Mouse (Mus musculus) c-Kit-negative CD71-positive TER-119-positive erythroid progenitor cells, embryonic 14.5 days (primary cell): ENCODE results near the gene Plekhm1.
A peak's percentile ranks its signal among the peaks of the same experiment; 100 is the strongest.
"Not testable (repeated sequence)": the region's sequence is repeated elsewhere in the genome, so short reads cannot be mapped to it uniquely, and the experiment has no call there.

Source experiments
- DNase-seq: peaks from one replicate; pipeline ENCODE4 v3.0.0-alpha.2; 2013; ENCODE audit warnings: low read depth, low spot score

Plekhm1 gene

GRCm38 (mm10) chr11:103411981-103412949, at the start of gene Plekhm1:
TSS of gene Plekhm1 (minus strand) at chr11:103412687.
- DNase-seq, result peak; percentile 92

- not testable (repeated sequence) for DNase-seq
Measured at GRCm38 (mm10) chr11:103451105-103451504, 38.6 kb upstream of the Plekhm1 start.

- not testable (repeated sequence) for DNase-seq
Measured at GRCm38 (mm10) chr11:103449721-103450120, 37.2 kb upstream of the Plekhm1 start.

GRCm38 (mm10) chr11:103443678-103444077, 31.2 kb upstream of the Plekhm1 start:
- DNase-seq, result no peak

GRCm38 (mm10) chr11:103436282-103436681, 23.8 kb upstream of the Plekhm1 start:
- no peak for DNase-seq

- DNase-seq, result no peak
Measured at GRCm38 (mm10) chr11:103425031-103425430, 12.5 kb upstream of the Plekhm1 start.

- no peak for DNase-seq
Measured at GRCm38 (mm10) chr11:103419667-103420066, 7.2 kb upstream of the Plekhm1 start.

- no peak for DNase-seq
Measured at GRCm38 (mm10) chr11:103419226-103419625, 6.7 kb upstream of the Plekhm1 start.

- no peak for DNase-seq
Measured at GRCm38 (mm10) chr11:103413516-103413915, 1.0 kb upstream of the Plekhm1 start.

- peak; percentile 24 for DNase-seq
Measured at GRCm38 (mm10) chr11:103412950-103413423, 500 bp upstream of the Plekhm1 start.

- no peak for DNase-seq
Measured at GRCm38 (mm10) chr11:103411301-103411700, 1.2 kb downstream of the Plekhm1 start.

- no peak for DNase-seq
Measured at GRCm38 (mm10) chr11:103408880-103409279, 3.6 kb downstream of the Plekhm1 start.

GRCm38 (mm10) chr11:103407136-103407535, 5.4 kb downstream of the Plekhm1 start:
- DNase-seq, result not testable (repeated sequence)

GRCm38 (mm10) chr11:103406551-103406950, 5.9 kb downstream of the Plekhm1 start:
- DNase-seq, result no peak

GRCm38 (mm10) chr11:103405814-103406213, 6.7 kb downstream of the Plekhm1 start:
- DNase-seq, result no peak

GRCm38 (mm10) chr11:103404618-103405017, 7.9 kb downstream of the Plekhm1 start:
- no peak for DNase-seq

- no peak for DNase-seq
Measured at GRCm38 (mm10) chr11:103403776-103404175, 8.7 kb downstream of the Plekhm1 start.

GRCm38 (mm10) chr11:103402738-103403137, 9.7 kb downstream of the Plekhm1 start:
- DNase-seq, result no peak

GRCm38 (mm10) chr11:103402198-103402597, 10.3 kb downstream of the Plekhm1 start:
- DNase-seq, result no peak

- DNase-seq, result no peak
Measured at GRCm38 (mm10) chr11:103399986-103400385, 12.5 kb downstream of the Plekhm1 start.

GRCm38 (mm10) chr11:103399050-103399449, 13.4 kb downstream of the Plekhm1 start:
- no peak for DNase-seq

GRCm38 (mm10) chr11:103396682-103397081, 15.8 kb downstream of the Plekhm1 start:
- DNase-seq, result no peak

- DNase-seq, result no peak
Measured at GRCm38 (mm10) chr11:103396236-103396635, 16.3 kb downstream of the Plekhm1 start.
